Mouse (Mus musculus) liver, adult (tissue): ENCODE measurements around the gene Il27ra.
A peak's percentile ranks its signal among the peaks of the same experiment; 100 is the strongest.

Source experiments
- GATA4 ChIP-seq: IDR thresholded peaks from 2 replicates; pipeline ENCODE4 v1.6.1; 2014; ENCODE audit warnings: mild to moderate bottlenecking, low read length; ENCODE audit not compliant: insufficient replicate concordance

Gene Il27ra

DNA sequence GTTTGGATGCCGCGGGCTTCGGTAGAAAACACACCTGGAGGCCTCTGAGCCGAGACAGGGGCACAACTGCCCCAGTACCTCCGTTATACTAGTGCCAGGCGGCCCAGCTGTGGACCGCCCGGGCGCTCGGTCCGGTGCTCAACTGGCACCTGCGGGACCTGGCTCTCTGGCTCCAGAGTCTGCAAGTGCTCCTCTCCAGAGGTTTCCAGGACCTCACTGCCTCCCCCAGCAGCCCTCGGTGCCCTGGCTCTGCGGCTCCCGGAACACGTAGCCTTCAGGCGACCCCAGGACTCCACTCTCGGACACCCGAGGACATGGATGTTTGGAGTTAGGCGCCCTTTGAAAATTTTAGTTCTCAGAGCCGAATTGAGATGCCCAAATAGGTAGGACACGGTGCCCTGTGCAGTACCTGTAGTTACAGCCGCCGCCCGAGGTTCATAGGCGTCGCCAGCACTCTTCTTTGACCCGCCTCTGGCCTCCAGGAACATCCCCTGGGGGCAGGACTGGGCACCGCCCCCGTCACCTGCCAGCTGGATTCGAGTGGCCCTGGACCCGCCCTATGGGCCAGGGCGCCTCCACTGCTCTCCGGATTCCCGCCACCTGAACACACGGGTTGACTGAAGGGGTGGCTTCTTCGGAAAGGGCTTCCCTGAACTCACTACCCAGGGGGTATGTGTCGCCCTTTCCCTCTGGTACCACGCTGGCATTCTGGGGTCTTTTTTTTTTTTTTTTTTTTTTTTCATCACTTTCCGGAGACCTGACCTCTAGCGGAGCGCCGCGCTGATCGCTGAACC, 30.5 kb downstream of the Il27ra start, which contains the start of gene 2210011C24Rik:
2210011C24Rik (minus strand) TSS at position 467 of the 794 bp plus-strand sequence.
- TF ChIP-seq GATA4, result no peak

DNA sequence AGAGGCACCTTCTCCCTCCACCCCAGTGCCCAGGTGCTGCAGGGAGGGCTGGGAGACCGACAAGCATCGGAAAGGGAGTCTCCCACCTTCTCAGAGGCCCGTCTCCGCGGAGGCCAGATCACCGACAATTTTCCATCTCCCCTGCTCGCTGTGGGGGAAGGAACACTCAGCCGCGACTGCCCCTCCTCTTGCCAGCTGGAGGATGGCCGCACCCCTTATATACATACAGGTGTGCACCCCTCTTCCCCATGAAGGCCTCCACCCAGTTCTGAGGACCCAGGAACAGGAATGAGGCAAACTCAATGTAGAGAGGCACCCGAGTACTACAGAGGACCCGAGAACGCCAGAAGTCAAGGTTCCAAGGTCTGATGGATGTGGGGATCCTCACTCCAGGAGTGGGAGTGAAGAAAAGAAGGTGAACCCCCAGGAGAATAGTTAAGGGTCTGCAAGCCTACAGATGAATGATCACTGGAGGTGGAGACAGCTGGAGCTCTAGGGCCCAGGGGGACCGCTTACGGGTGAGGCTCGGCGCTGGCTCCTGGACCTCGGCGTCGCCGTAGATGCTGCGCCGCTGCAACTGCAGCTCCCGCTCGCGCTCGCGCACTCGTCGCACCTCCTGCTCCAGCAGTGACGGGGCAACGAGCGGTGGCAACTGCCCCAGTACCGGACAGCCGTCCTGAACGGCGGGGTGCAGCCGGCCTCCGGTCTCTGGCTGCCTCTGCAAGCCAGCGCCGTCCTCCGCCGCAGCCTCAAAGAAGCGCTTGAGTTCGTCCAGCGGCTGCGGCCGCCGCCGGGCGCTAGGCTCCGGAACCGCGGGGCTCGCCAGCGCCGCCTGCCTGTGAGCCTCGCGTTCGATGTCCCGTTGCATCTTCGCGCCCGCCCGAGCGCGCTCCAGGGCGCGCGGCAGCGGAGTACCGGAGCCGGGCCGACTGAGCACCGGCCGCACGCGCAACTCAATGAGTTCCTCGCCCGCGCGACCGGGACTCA, 31.5 kb downstream of the Il27ra start:
- no peak for TF ChIP-seq GATA4

DNA sequence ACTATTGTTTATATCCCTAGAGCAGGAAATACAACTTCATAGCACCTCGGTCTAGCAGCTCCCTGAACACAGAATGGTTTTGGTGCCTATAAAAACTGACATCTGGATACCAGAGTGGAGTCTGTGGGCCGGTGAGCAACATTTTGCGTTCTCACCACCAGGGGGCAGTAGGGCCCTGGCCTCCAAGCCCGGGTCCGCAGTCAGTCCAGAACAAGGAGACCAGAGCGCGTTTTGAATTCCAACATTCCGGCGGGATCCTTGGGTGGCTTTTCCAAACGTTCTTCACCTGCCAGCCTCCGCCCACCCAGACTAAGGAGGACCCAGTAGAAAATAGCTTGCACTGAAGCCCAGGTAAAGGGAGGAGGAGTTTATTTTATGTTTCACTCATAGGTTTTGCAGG, 32.5 kb downstream of the Il27ra start:
- TF ChIP-seq GATA4, result no peak

DNA sequence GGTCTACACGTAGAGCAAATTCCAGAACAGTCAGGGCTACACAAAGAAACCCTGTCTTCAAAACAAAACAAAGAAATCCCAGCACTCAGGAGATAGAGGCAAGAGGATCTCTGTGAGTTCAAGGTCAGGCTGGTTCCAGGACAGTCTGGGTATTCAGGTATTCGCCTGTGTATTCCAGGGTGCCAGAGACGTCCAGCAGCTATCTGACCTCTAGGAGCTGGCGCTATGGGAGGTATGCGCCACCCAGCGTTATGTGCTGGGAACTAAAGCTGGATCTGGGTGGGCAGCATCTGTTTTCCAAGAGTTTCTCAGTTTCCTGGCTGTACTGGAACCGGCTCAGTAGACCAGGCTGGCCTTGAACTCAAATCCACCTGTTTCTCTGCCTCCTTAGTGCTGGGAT, 34.0 kb downstream of the Il27ra start:
- no peak for TF ChIP-seq GATA4

DNA sequence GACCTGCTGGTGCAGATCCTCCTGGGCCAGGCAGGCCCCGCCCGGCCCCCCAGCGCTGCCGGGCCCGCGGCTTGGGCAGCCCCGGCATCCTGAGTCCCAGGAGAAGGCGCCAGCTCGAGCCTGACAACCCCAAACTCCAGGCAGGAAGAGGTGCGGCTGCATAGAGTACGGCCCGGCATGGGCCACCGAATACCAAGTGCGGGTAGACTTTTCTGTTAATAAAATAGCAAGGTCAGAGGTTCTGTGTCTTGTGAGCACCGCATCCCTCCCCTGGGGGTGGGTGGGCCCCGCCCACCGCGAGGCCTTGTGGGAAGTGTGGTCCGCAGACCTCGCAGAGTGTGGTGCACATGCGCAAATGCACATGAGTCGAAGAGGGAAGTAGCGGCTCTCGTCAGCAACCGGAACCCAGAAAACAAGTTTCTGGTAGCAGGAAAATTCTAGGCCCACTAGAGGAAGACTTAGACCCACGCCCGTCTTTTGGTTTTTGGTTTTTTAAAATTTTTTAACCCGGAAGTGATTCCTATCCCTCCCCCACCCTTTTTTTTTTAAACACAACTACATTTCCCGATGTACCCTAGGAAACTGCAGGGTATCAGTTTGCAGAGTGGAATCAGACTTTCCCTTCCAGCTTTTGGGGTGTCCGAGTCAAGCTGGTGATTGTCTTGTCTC, 37.7 kb downstream of the Il27ra start:
- TF ChIP-seq GATA4, result 0 out of 2 replicates have a peak, but pooled peaks have one; percentile 3

DNA sequence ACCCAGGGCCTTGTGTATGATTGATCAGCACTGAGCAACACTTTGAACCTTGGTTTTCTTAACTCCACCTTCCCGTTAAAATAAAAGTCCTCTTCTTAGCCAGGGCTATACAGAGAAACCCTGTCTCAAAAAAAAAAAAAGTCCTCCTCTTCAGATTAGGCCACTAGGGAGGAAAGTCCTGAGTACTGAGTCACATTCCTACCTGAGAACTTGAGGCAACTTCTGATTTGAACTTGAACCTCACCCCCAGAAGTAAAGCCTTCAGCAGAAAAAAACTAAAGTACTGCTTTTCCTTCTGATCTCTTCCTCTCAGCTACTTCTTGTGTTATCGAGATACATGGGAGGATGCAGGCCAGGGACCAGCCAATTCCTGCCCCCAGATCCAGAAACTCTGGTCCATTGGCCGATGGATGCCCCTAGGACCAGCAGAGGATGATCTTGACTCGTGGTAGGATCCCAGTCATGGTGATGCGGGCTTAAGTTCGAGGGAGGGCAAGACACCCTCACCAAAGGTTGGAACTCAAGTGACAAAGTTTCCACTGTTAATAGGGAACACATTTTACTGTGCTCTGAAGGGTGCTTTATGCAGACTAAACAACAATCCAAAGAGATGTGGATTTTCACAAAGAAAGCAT, 38.7 kb downstream of the Il27ra start:
- TF ChIP-seq GATA4, result no peak

DNA sequence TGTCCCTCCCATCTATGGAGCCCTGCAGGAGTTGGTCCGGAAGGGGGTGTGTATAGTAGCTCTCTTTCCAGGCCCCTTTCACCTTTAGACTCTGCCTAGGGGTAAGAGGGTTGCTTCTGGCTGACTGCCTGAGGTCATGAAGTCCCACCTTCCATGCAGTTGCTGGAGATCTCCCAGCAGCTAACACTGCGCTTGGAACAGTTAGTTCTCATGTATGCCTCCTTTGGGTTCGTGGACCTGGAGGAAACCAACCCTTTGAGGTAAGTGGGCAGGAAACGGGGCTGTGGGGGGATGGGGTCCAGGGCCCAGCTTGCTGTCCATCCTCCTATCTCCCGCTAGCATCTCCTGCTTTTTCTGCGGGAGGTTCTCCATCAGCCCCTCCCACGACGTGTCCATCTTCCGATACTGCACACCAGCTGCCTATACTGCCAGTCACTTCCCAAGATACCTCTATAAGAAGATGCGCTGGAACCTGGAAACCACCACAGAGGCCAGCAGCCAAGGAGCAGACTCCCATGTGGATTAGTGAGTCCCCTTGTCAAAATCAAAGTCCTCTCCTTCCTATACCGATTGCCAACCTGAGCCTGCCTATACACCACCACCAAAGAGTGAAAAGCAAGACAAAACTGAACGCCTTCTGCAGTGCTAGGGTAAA, 39.3 kb downstream of the Il27ra start:
- no peak for TF ChIP-seq GATA4

DNA sequence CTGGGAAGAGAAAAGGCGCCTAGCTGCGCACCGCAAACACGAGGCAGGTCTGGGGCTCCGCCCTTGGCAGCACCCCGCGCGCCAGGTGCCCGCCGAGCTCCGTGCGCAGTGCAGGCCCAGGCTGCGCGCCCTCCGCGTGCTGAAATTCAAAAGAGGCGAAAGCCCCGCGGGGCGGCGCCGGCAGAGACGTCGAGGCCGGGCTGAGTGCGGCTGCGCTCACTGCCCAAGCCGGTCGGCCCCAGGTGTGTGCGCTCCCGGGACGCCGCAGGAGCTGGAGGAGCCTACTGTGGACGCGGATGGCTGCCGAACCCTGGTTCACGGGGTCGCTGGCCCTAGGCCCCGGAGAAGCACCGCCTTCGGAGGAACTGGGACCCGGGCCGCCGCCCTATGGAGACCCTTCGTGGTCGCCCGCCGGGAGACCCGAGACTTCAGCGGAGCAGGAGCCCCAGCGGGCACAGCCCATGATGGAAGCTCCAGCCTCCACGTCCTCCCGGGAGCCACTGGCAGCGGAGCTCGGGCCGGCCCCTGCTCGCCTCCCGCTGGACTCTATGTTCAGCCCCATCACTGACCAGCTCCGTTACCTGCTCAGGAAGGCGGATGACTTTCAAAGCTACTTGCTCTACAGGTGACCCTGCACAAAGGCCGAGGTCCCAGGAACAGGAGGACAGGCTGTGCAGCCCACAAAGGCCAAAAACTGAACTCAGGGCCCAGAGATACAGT, 40.9 kb downstream of the Il27ra start, which contains the start of gene 1700067K01Rik:
1700067K01Rik (plus strand) TSS at position 222 of the 720 bp plus-strand sequence.
- no peak for TF ChIP-seq GATA4

DNA sequence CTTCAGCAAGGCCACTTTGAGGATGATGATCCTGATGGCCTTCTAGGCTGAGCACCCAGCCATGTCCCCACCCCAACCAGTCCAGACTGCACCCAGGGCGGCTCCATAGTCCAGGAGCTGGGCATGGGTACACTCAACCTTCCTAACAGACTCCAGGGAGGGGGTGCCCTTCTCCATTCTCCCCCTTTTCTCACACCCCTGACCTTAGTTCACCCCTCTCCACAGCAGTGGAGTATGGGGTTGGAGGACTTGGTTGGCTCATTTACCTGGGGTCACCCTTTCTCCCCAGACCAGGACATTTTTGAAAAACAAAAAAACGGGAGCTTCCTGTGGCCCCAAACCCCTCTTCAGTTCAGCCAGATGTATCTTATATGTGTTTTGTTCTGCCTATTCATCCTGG, 42.6 kb downstream of the Il27ra start:
- no peak for TF ChIP-seq GATA4

DNA sequence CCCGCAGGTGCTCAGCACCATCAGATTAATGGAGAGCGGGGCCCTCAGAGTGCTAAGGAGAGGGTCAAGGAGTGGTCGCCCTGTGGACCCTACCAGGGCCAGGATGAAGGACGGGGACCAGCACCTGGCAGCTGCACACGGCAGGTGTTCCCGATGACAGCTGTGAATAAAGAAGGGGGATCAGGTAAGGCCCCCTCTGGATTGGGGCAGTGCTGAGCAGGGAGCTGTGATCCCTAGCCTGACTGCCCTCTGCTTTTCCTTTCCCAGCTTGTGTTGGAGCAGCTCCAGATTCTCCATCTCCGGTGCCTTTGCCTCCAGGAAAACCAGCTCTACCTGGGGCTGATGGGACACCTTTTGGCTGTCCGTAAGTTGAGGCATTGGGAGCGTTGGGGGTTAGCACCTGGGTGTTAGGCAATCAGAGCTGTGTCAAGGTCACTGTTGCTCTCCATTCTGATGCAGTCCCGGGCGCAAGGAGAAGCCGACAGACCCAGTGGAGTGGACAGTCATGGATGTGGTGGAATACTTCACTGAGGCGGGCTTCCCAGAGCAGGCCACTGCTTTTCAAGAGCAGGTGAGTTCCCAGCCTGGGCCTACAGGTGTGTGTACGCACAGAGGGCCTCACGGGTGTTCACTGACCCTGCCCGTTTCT, 43.2 kb downstream of the Il27ra start:
- no peak for TF ChIP-seq GATA4

DNA sequence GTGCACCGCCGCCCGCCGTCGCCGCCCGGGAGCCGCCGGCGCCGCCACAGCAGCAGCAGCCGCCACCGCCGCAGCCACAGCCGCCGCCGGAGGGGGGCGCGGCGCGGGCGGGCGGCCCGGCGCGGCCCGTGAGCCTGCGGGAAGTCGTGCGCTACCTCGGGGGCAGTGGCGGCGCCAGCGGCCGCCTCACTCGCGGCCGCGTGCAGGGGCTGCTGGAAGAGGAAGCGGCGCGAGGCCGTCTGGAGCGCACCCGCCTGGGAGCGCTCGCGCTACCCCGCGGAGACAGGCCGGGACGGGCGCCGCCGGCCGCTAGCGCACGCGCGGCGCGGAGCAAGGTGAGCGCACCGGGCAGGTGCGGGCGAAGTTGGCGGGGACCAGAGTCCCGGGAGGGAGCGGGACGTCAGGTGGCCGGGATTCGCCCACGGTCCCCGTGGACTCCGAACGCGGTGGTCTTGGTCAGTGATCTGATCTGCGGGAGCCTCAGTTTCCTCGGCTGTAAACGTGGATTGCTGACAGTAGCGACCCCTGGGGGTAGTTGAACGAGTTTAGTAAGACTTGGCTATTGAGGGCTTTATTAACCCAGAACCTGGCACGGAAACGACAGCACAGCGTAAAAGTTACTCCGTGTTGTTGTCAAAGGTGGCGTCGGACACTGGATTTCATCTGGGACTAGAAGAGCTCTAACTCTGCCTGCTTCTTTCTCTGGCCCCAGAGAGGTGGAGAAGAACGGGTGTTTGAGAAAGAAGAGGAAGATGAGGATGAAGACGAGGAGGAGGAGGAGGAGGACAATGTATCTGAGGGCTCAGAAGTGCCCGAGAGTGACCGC, 43.9 kb downstream of the Il27ra start:
- TF ChIP-seq GATA4, result no peak

DNA sequence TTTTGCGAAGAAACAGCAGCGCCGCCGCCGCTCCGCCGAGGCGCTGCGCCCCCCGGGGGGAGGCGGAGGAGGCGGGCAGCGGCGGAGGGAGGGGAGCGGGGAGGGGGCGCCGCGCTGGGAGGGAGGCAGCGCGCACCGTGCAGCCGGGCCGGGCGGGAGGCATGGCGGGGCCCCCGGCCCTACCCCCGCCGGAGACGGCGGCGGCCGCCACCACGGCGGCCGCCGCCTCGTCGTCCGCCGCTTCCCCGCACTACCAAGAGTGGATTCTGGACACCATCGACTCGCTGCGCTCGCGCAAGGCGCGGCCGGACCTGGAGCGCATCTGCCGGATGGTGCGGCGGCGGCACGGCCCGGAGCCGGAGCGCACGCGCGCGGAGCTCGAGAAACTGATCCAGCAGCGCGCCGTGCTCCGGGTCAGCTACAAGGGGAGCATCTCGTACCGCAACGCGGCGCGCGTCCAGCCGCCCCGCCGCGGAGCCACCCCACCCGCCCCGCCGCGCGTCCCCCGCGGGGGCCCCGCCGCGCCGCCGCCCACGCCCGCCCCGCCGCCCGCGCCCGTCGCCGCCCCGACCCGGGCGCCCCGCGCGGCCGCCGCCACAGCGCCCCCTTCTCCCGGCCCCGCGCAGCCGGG, 44.8 kb downstream of the Il27ra start, which contains the start of gene Samd1:
Samd1 (plus strand) TSS at position 162 of the 631 bp plus-strand sequence.
- no peak for TF ChIP-seq GATA4
